Mouse (Mus musculus) cortical plate, adult 2 months (tissue): ENCODE results near the gene Gcdh.

Experiments used
- CTCF ChIP-seq: fragments of 200-500 bp; IDR thresholded peaks from 2 replicates; pipeline ENCODE4 v1.5.1; 2011; ENCODE audit warnings: mild to moderate bottlenecking, control low read depth, low read length; ENCODE audit not compliant: insufficient read depth; ENCODE audit errors: extremely low read depth
- POLR2A ChIP-seq: fragments of 200-500 bp; IDR thresholded peaks from 2 replicates; pipeline ENCODE4 v1.6.1; 2011; ENCODE audit warnings: mild to moderate bottlenecking, low read length, control low read depth; ENCODE audit not compliant: insufficient read depth; ENCODE audit errors: extremely low read depth

- TF ChIP-seq CTCF (no peak), POLR2A (no peak)
These were observed 15.5 kb upstream of the Gcdh start for GRCm38 (mm10) chr8:84909162-84909767.
